Mouse (Mus musculus) hindbrain, embryonic 15.5 days (tissue): ENCODE results near the gene Gm11939. TPM values are rescaled to one million over a fixed set of nuclear protein-coding genes. Genes with fewer than 3 reads are reported as not detected.
"Not testable (repeated sequence)": the region's sequence is repeated elsewhere in the genome, so short reads cannot be mapped to it uniquely, and the experiment has no call there.

Source experiments
- ATAC-seq: fragments of 200-750 bp; cut with Nextera tagmentation; 2 replicates; pipeline ENCODE4 v1.8.0; 2017; ENCODE audit warnings: low read depth, moderate number of reproducible peaks, moderate TSS enrichment; ENCODE audit not compliant: low FRiP score
- H3K27ac ChIP-seq: fragments of 300-500 bp; sonication (generic); replicated peaks from 2 replicates; pipeline ENCODE4 v1.5.1; 2015; ENCODE audit warnings: mild to moderate bottlenecking, inconsistent platforms
- H3K27me3 ChIP-seq: fragments of 300-500 bp; sonication (generic); 2 replicates; pipeline ENCODE4 v1.6.1; 2015; ENCODE audit warnings: control low read depth, inconsistent platforms
- H3K36me3 ChIP-seq: fragments of 300-500 bp; sonication (generic); 2 replicates; pipeline ENCODE4 v1.6.1; 2015; ENCODE audit warnings: control low read depth, inconsistent platforms
- H3K4me1 ChIP-seq: fragments of 300-500 bp; sonication (generic); replicated peaks from 2 replicates; pipeline ENCODE4 v1.6.1; 2015; ENCODE audit warnings: control low read depth, inconsistent platforms
- H3K4me2 ChIP-seq: fragments of 300-500 bp; sonication (generic); 2 replicates; pipeline ENCODE4 v1.6.1; 2015; ENCODE audit warnings: moderate library complexity, mild to moderate bottlenecking, inconsistent platforms
- H3K4me3 ChIP-seq: fragments of 300-500 bp; sonication (generic); 2 replicates; pipeline ENCODE4 v1.5.1; 2015; ENCODE audit warnings: mild to moderate bottlenecking, inconsistent platforms
- H3K9ac ChIP-seq: fragments of 300-500 bp; sonication (generic); 2 replicates; pipeline ENCODE4 v1.6.1; 2015; ENCODE audit warnings: inconsistent platforms
- H3K9me3 ChIP-seq: fragments of 300-500 bp; sonication (generic); 2 replicates; pipeline ENCODE4 v1.6.1; 2016; ENCODE audit warnings: control low read depth, inconsistent platforms
- WGBS: fragments of 180-500 bp; shearing (Covaris S2); methylation state at CpG from one replicate; pipeline ENCODE4 v1.1.7; 2015; 5-methylcytosine and 5-hydroxymethylcytosine counted together
- polyA plus RNA-seq: library from polyadenylated mRNA; unstranded; fragments of >200 nt; fragmentation: Nextera tagmentation; extraction: Ambion mirVana; gene quantifications from 2 replicates; pipeline ENCODE4 v1.2.1, GENCODE M21; 2015

Gm11939 gene
- not detected in 2 replicates for polyA plus RNA-seq

- H3K4me2 ChIP-seq = no peak within 1 kb of the TSS
- 95% methylated on average over 9 of the region's 9 CpGs for WGBS
- H3K4me1 ChIP-seq = no peaks in the 10 kb centered on the region
- no peak within 1 kb of the TSS for H3K27ac ChIP-seq
- no peak within 1 kb of the TSS for H3K9ac ChIP-seq
- ATAC-seq = no peak
- H3K9me3 ChIP-seq = no peaks in the 10 kb centered on the region
- no peaks in the 10 kb centered on the region for H3K36me3 ChIP-seq
- no peaks in the 10 kb centered on the region for H3K27me3 ChIP-seq
- no peak within 1 kb of the TSS for H3K4me3 ChIP-seq
These were observed at the start of gene Gm11939 for GRCm38 (mm10) chr11:99559366-99559765. Gene Gm11939 (minus strand): TSS chr11:99559466.

- not testable (repeated sequence) for H3K36me3 ChIP-seq, H3K4me2 ChIP-seq, H3K27me3 ChIP-seq, ATAC-seq, H3K9ac ChIP-seq, H3K9me3 ChIP-seq, H3K4me1 ChIP-seq, H3K27ac ChIP-seq, H3K4me3 ChIP-seq
- 88% methylated on average over 1 of the region's 1 CpGs for WGBS
These were observed 43.9 kb upstream of the Gm11939 start, which contains the start of gene Gm11938 for GRCm38 (mm10) chr11:99603208-99603607. Gene Gm11938 (minus strand): TSS chr11:99603308.

- not testable (repeated sequence) for H3K4me3 ChIP-seq, H3K36me3 ChIP-seq, H3K4me1 ChIP-seq, ATAC-seq, H3K27ac ChIP-seq, H3K4me2 ChIP-seq, H3K27me3 ChIP-seq, H3K9ac ChIP-seq, H3K9me3 ChIP-seq
- 80% methylated on average over 6 of the region's 6 CpGs for whole genome bisulfite sequencing
These were observed 38.5 kb upstream of the Gm11939 start, which contains the start of gene Krtap9-3 for GRCm38 (mm10) chr11:99597742-99598141. Gene Krtap9-3 (minus strand): TSS chr11:99598105.

- no peaks in the 10 kb centered on the region for H3K27me3 ChIP-seq
- H3K36me3 ChIP-seq = no peaks in the 10 kb centered on the region
- no peaks in the 10 kb centered on the region for H3K4me1 ChIP-seq
- H3K9me3 ChIP-seq = no peaks in the 10 kb centered on the region
- no peak within 1 kb of the TSS for H3K4me2 ChIP-seq
- ATAC-seq = no peak
- WGBS = 83% methylated on average over 6 of the region's 6 CpGs
- no peak within 1 kb of the TSS for H3K9ac ChIP-seq
- no peak within 1 kb of the TSS for H3K4me3 ChIP-seq
- no peak within 1 kb of the TSS for H3K27ac ChIP-seq
These were observed 31.7 kb upstream of the Gm11939 start, which contains the start of gene Krtap1-3 for GRCm38 (mm10) chr11:99590981-99591380. Gene Krtap1-3 (minus strand): TSS chr11:99591339.

GRCm38 (mm10) chr11:99585096-99585495 is 25.8 kb upstream of the Gm11939 start:
- Histone ChIP-seq H3K27ac (no peak overlapping the region), H3K4me1 (no peaks in the 10 kb centered on the region), H3K9ac (no peak overlapping the region), H3K36me3 (no peaks in the 10 kb centered on the region), H3K4me2 (no peak overlapping the region), H3K27me3 (no peaks in the 10 kb centered on the region), H3K4me3 (no peak overlapping the region), H3K9me3 (no peaks in the 10 kb centered on the region)
- no peak for ATAC-seq
- 87% methylated on average over 7 of the region's 7 CpGs for WGBS

GRCm38 (mm10) chr11:99583245-99583704 is 24.0 kb upstream of the Gm11939 start, which contains the start of gene Krtap1-4:
Gene Krtap1-4 (minus strand): TSS chr11:99583654.
- 84% methylated on average over 5 of the region's 5 CpGs for WGBS

GRCm38 (mm10) chr11:99581564-99581963 is 22.3 kb upstream of the Gm11939 start:
- Histone ChIP-seq H3K9ac (no peak overlapping the region), H3K4me3 (no peak overlapping the region), H3K4me1 (no peaks in the 10 kb centered on the region), H3K27ac (no peak overlapping the region), H3K4me2 (no peak overlapping the region), H3K27me3 (no peaks in the 10 kb centered on the region), H3K36me3 (no peaks in the 10 kb centered on the region), H3K9me3 (no peaks in the 10 kb centered on the region)
- WGBS = 87% methylated on average over 6 of the region's 6 CpGs
- no peak for ATAC-seq

More at GRCm38 (mm10) chr11:99583245-99583704, 24.0 kb upstream of the Gm11939 start, which contains the start of gene Krtap1-4:
- Histone ChIP-seq H3K36me3 (no peaks in the 10 kb centered on the region), H3K4me2 (no peak within 1 kb of the TSS), H3K27ac (no peak within 1 kb of the TSS), H3K9ac (no peak within 1 kb of the TSS), H3K27me3 (no peaks in the 10 kb centered on the region), H3K4me3 (no peak within 1 kb of the TSS), H3K4me1 (no peaks in the 10 kb centered on the region), H3K9me3 (no peaks in the 10 kb centered on the region)
- ATAC-seq = no peak

- no peaks in the 10 kb centered on the region for H3K27me3 ChIP-seq
- H3K9ac ChIP-seq = no peak overlapping the region
- no peak overlapping the region for H3K4me2 ChIP-seq
- H3K27ac ChIP-seq = no peak overlapping the region
- H3K36me3 ChIP-seq = no peaks in the 10 kb centered on the region
- H3K9me3 ChIP-seq = no peaks in the 10 kb centered on the region
- 92% methylated on average over 5 of the region's 5 CpGs for WGBS
- H3K4me3 ChIP-seq = no peak overlapping the region
- ATAC-seq = no peak
- no peaks in the 10 kb centered on the region for H3K4me1 ChIP-seq
These were observed 21.8 kb upstream of the Gm11939 start for GRCm38 (mm10) chr11:99581051-99581450.

GRCm38 (mm10) chr11:99580636-99581035 is 21.4 kb upstream of the Gm11939 start, which contains the start of gene Krtap1-5:
Gene Krtap1-5 (minus strand): TSS chr11:99581016.
- no peak within 1 kb of the TSS for H3K4me3 ChIP-seq
- no peaks in the 10 kb centered on the region for H3K4me1 ChIP-seq
- no peak for ATAC-seq
- no peak within 1 kb of the TSS for H3K9ac ChIP-seq
- no peaks in the 10 kb centered on the region for H3K36me3 ChIP-seq
- 90% methylated on average over 6 of the region's 6 CpGs for WGBS
- no peak within 1 kb of the TSS for H3K27ac ChIP-seq
- no peak within 1 kb of the TSS for H3K4me2 ChIP-seq
- H3K9me3 ChIP-seq = no peaks in the 10 kb centered on the region
- H3K27me3 ChIP-seq = no peaks in the 10 kb centered on the region

- Histone ChIP-seq H3K4me2 (peak overlapping the region; percentile 42), H3K27ac (no peak overlapping the region), H3K36me3 (no peaks in the 10 kb centered on the region), H3K27me3 (no peaks in the 10 kb centered on the region), H3K4me3 (0 out of 2 replicates have a peak overlapping the region, but pooled peaks have one; percentile 9), H3K9me3 (no peaks in the 10 kb centered on the region), H3K4me1 (no peaks in the 10 kb centered on the region), H3K9ac (no peak overlapping the region)
- ATAC-seq = peak; percentile 59; the same call in 1 of the 2 replicates
- 5% methylated on average over 7 of the region's 7 CpGs for WGBS
These were observed 14.8 kb upstream of the Gm11939 start for GRCm38 (mm10) chr11:99574106-99574505.

- H3K9ac ChIP-seq = no peak overlapping the region
- H3K27me3 ChIP-seq = no peaks in the 10 kb centered on the region
- WGBS = 39% methylated on average over 4 of the region's 4 CpGs
- ATAC-seq = no peak
- no peaks in the 10 kb centered on the region for H3K9me3 ChIP-seq
- no peaks in the 10 kb centered on the region for H3K4me1 ChIP-seq
- H3K27ac ChIP-seq = no peak overlapping the region
- H3K36me3 ChIP-seq = no peaks in the 10 kb centered on the region
- no peak overlapping the region for H3K4me3 ChIP-seq
- H3K4me2 ChIP-seq = no peak overlapping the region
These were observed 13.9 kb upstream of the Gm11939 start for GRCm38 (mm10) chr11:99573164-99573563.

- 89% methylated on average over 7 of the region's 7 CpGs for WGBS
These were observed 7.3 kb upstream of the Gm11939 start, which contains the start of gene Krtap3-1 for GRCm38 (mm10) chr11:99566530-99566929. Gene Krtap3-1 (minus strand): TSS chr11:99566630.

GRCm38 (mm10) chr11:99562580-99562979 is 3.3 kb upstream of the Gm11939 start:
- H3K27ac ChIP-seq = no peak overlapping the region
- H3K9me3 ChIP-seq = no peaks in the 10 kb centered on the region
- H3K27me3 ChIP-seq = no peaks in the 10 kb centered on the region
- 81% methylated on average over 6 of the region's 6 CpGs for WGBS
- H3K36me3 ChIP-seq = no peaks in the 10 kb centered on the region
- no peak overlapping the region for H3K4me3 ChIP-seq
- H3K4me2 ChIP-seq = no peak overlapping the region
- no peaks in the 10 kb centered on the region for H3K4me1 ChIP-seq
- H3K9ac ChIP-seq = no peak overlapping the region
- ATAC-seq = no peak

More at GRCm38 (mm10) chr11:99566530-99566929, 7.3 kb upstream of the Gm11939 start, which contains the start of gene Krtap3-1:
- no peak within 1 kb of the TSS for H3K4me3 ChIP-seq
- no peak for ATAC-seq
- H3K36me3 ChIP-seq = no peaks in the 10 kb centered on the region
- H3K27me3 ChIP-seq = no peaks in the 10 kb centered on the region
- H3K4me2 ChIP-seq = no peak within 1 kb of the TSS
- H3K4me1 ChIP-seq = no peaks in the 10 kb centered on the region
- H3K9me3 ChIP-seq = no peaks in the 10 kb centered on the region
- H3K9ac ChIP-seq = no peak within 1 kb of the TSS
- no peak within 1 kb of the TSS for H3K27ac ChIP-seq
